26 mouse cellular contexts compared by ENCODE assay signal in genomic region chr5:142850476-142850875, GRCm38 (mm10). TPM values are rescaled to one million over a fixed set of nuclear protein-coding genes. Genes with fewer than 3 reads are reported as not detected.
DNase-seq lines count a peak whose midpoint lies in the region; ATAC-seq and TF ChIP-seq lines count a peak whose summit lies in the region.
"Had no signal": no experiment of that assay in that cellular context is flagged by ENCODE, and none has a peak within 500 bp of the region (broad histone marks: within the 10 kb centered on the region; RNA-seq: fewer than 3 reads in every experiment).

No protein-coding gene starts in this region.

- no peaks in the 10 kb centered on the region for H3K4me1 ChIP-seq in intestine, embryonic 16.5 days (ENCODE audit: control insufficient read depth, insufficient read depth, low read length)
- 0 out of 2 replicates have a peak, but pooled peaks cover 4% of the 10 kb centered on the region for H3K4me1 ChIP-seq in intestine, postnatal 0 days (replicated peaks; ENCODE audit: control insufficient read depth, insufficient read depth, low read length)
- H3K4me1 ChIP-seq in midbrain, embryonic 14.5 days (ENCODE audit: control insufficient read depth, insufficient read depth, low read length) = no peaks in the 10 kb centered on the region
- no peaks in the 10 kb centered on the region for H3K4me1 ChIP-seq in liver, postnatal 0 days (ENCODE audit: insufficient read depth)
- H3K4me1 ChIP-seq: embryonic facial prominence, embryonic 12.5 days; heart, embryonic 15.5 days; hindbrain, embryonic 13.5 days had no signal

- H3K36me3 ChIP-seq in intestine, embryonic 16.5 days (ENCODE audit: control insufficient read depth, insufficient read depth, low read length) = no peaks in the 10 kb centered on the region
- no peaks in the 10 kb centered on the region for H3K36me3 ChIP-seq in intestine, postnatal 0 days (ENCODE audit: control insufficient read depth, insufficient read depth)
- H3K36me3 ChIP-seq in midbrain, embryonic 14.5 days (ENCODE audit: control insufficient read depth, insufficient read depth, low read length) = no peaks in the 10 kb centered on the region
- H3K36me3 ChIP-seq in liver, postnatal 0 days (replicated peaks; ENCODE audit: insufficient read depth, low read length) = no peaks in the 10 kb centered on the region
- H3K36me3 ChIP-seq: embryonic facial prominence, embryonic 12.5 days; embryonic facial prominence, embryonic 15.5 days; heart, embryonic 15.5 days; hindbrain, embryonic 10.5 days; hindbrain, embryonic 13.5 days had no signal

- TF ChIP-seq CTCF in intestine, postnatal 0 days (IDR thresholded peaks at IDR 0.05; ENCODE audit: low read depth) = no peak
- no peak for TF ChIP-seq CTCF in liver, postnatal 0 days (IDR thresholded peaks at IDR 0.05; ENCODE audit: low read depth)

- no peak overlapping the region for H3K4me2 ChIP-seq in intestine, embryonic 16.5 days (ENCODE audit: low read depth, low read length)
- H3K4me2 ChIP-seq in intestine, postnatal 0 days (replicated peaks; ENCODE audit: low read depth) = no peak overlapping the region
- H3K4me2 ChIP-seq in midbrain, embryonic 14.5 days (ENCODE audit: low read length) = no peak overlapping the region
- no peak overlapping the region for H3K4me2 ChIP-seq in liver, postnatal 0 days (ENCODE audit: low read depth, low read length)
- H3K4me2 ChIP-seq: embryonic facial prominence, embryonic 12.5 days; embryonic facial prominence, embryonic 15.5 days; heart, embryonic 15.5 days; hindbrain, embryonic 13.5 days had no signal

- WGBS in intestine, embryonic 16.5 days = 72% methylated on average over 9 of the region's 9 CpGs
- 79% methylated on average over 9 of the region's 9 CpGs for WGBS in intestine, postnatal 0 days
- 58% methylated on average over 9 of the region's 9 CpGs for WGBS in midbrain, embryonic 14.5 days
- 71% methylated on average over 9 of the region's 9 CpGs for WGBS in liver, postnatal 0 days (ENCODE audit: insufficient replicate concordance)

- no peak for TF ChIP-seq EP300 in liver, postnatal 0 days (IDR thresholded peaks at IDR 0.05; ENCODE audit: low read depth)

- ATAC-seq in intestine, embryonic 16.5 days = 0 out of 2 replicates have a peak, but pooled peaks have one; percentile 9
- no peak for ATAC-seq in intestine, postnatal 0 days
- ATAC-seq in megakaryocyte, adult 5-6 weeks (ENCODE audit: poor library complexity, severe bottlenecking) = 0 out of 2 replicates have a peak, but pooled peaks have one; percentile 33
- ATAC-seq in midbrain, embryonic 14.5 days (ENCODE audit: low FRiP score, low TSS enrichment) = no peak
- no peak for ATAC-seq in liver, postnatal 0 days
- ATAC-seq: CD4-positive, CD25-positive, alpha-beta regulatory T cell, adult 4 months; forebrain, embryonic 14.5 days; forebrain, postnatal 0 days; hindbrain, embryonic 16.5 days; Patski had no signal

- H3K27me3 ChIP-seq in intestine, embryonic 16.5 days (replicated peaks; ENCODE audit: control insufficient read depth, insufficient read depth, low read length) = no peaks in the 10 kb centered on the region
- no peaks in the 10 kb centered on the region for H3K27me3 ChIP-seq in intestine, postnatal 0 days (replicated peaks; ENCODE audit: control insufficient read depth, insufficient read depth, low read length)
- no peaks in the 10 kb centered on the region for H3K27me3 ChIP-seq in midbrain, embryonic 14.5 days (ENCODE audit: control insufficient read depth, insufficient read depth, low read length)
- H3K27me3 ChIP-seq in liver, postnatal 0 days (ENCODE audit: insufficient read depth, low read length) = no peaks in the 10 kb centered on the region
- H3K27me3 ChIP-seq: embryonic facial prominence, embryonic 12.5 days; embryonic facial prominence, embryonic 15.5 days; heart, embryonic 15.5 days; hindbrain, embryonic 13.5 days; Patski had no signal

- no peak overlapping the region for H3K4me3 ChIP-seq in intestine, embryonic 16.5 days (ENCODE audit: low read length)
- H3K4me3 ChIP-seq in intestine, postnatal 0 days (ENCODE audit: low read depth, low read length) = no peak overlapping the region
- H3K4me3 ChIP-seq in midbrain, embryonic 14.5 days (replicated peaks; ENCODE audit: low read depth, low read length) = no peak overlapping the region
- H3K4me3 ChIP-seq in liver, postnatal 0 days (ENCODE audit: low read depth, low read length) = no peak overlapping the region
- H3K4me3 ChIP-seq: embryonic facial prominence, embryonic 12.5 days; embryonic facial prominence, embryonic 15.5 days; gastrocnemius, adult 2 months; heart, embryonic 15.5 days; hindbrain, embryonic 10.5 days; hindbrain, embryonic 13.5 days had no signal

- no peaks in the 10 kb centered on the region for H3K9me3 ChIP-seq in intestine, embryonic 16.5 days (ENCODE audit: control insufficient read depth, low read length)
- no peaks in the 10 kb centered on the region for H3K9me3 ChIP-seq in intestine, postnatal 0 days (ENCODE audit: control insufficient read depth)
- no peaks in the 10 kb centered on the region for H3K9me3 ChIP-seq in midbrain, embryonic 14.5 days (ENCODE audit: control insufficient read depth, low read length)
- no peaks in the 10 kb centered on the region for H3K9me3 ChIP-seq in liver, postnatal 0 days (ENCODE audit: low read length)
- H3K9me3 ChIP-seq: embryonic facial prominence, embryonic 12.5 days; embryonic facial prominence, embryonic 15.5 days; heart, embryonic 15.5 days; hindbrain, embryonic 10.5 days; hindbrain, embryonic 13.5 days had no signal

- H3K27ac ChIP-seq in intestine, embryonic 16.5 days (ENCODE audit: low read length) = no peak overlapping the region
- no peak overlapping the region for H3K27ac ChIP-seq in intestine, postnatal 0 days (ENCODE audit: low read depth, low read length)
- no peak overlapping the region for H3K27ac ChIP-seq in midbrain, embryonic 14.5 days (replicated peaks; ENCODE audit: low read depth, low read length)
- H3K27ac ChIP-seq in liver, postnatal 0 days (ENCODE audit: low read depth) = no peak overlapping the region
- H3K27ac ChIP-seq: embryonic facial prominence, embryonic 12.5 days; embryonic facial prominence, embryonic 15.5 days; gastrocnemius, adult 2 months; heart, embryonic 15.5 days; hindbrain, embryonic 10.5 days; hindbrain, embryonic 13.5 days had no signal

- peak; percentile 84 for DNase-seq in retina, postnatal 1 day
- no peak for DNase-seq in midbrain, embryonic 14.5 days
- no peak for DNase-seq in liver, postnatal 0 days
- DNase-seq: adrenal gland, postnatal 10 days; adrenal gland, postnatal 36 days; cerebellum, adult 18-20 months; cerebellum, adult 9-10 months; cerebellum, postnatal 14 days; forebrain, postnatal 0 days; gastrocnemius, adult 2 months; gastrocnemius, postnatal 14 days; heart, adult 11 months; heart, postnatal 10 days; heart, postnatal 36 days had no signal

- H3K9ac ChIP-seq in intestine, embryonic 16.5 days (ENCODE audit: low read depth, low read length) = no peak overlapping the region
- no peak overlapping the region for H3K9ac ChIP-seq in intestine, postnatal 0 days (ENCODE audit: low read depth, low read length)
- no peak overlapping the region for H3K9ac ChIP-seq in midbrain, embryonic 14.5 days (replicated peaks; ENCODE audit: low read length)
- no peak overlapping the region for H3K9ac ChIP-seq in liver, postnatal 0 days (replicated peaks)
- H3K9ac ChIP-seq: embryonic facial prominence, embryonic 12.5 days; embryonic facial prominence, embryonic 15.5 days; forebrain, postnatal 0 days; heart, embryonic 15.5 days; hindbrain, embryonic 13.5 days had no signal

RNA-seq across cellular contexts. Expression of gene Tnrc18, which starts 33.0 kb away (rescaled TPM):
- 10.5 and 13.2 TPM in 2 replicates for polyA plus RNA-seq in intestine, embryonic 16.5 days (2015; fragmentation: Nextera tagmentation; extraction: Ambion mirVana)
- 9.9 and 11.7 TPM in 2 replicates for polyA plus RNA-seq in intestine, postnatal 0 days (2015; fragmentation: Nextera tagmentation; extraction: Ambion mirVana)
- total RNA-seq in megakaryocyte, adult 5-6 weeks (2015) = 28.2 and 38.6 TPM in 2 replicates
- 20.0 and 20.4 TPM in 2 replicates for total RNA-seq in megakaryocyte, adult 5-6 weeks (2017)
- 37.7 and 47.4 TPM in 2 replicates for polyA plus RNA-seq in midbrain, embryonic 14.5 days (2014; fragmentation: Nextera tagmentation; extraction: Ambion mirVana)
- 2.9 and 4.0 TPM in 2 replicates for polyA plus RNA-seq in liver, postnatal 0 days (2015; fragmentation: Nextera tagmentation; extraction: Ambion mirVana)

RNA-seq across cellular contexts. Expression of gene Fbxl18, which starts 44.7 kb away (rescaled TPM):
- polyA plus RNA-seq in intestine, embryonic 16.5 days (2015; fragmentation: Nextera tagmentation; extraction: Ambion mirVana) = 7.7 and 10.3 TPM in 2 replicates
- 5.6 and 6.2 TPM in 2 replicates for polyA plus RNA-seq in intestine, postnatal 0 days (2015; fragmentation: Nextera tagmentation; extraction: Ambion mirVana)
- 1.7 and 3.0 TPM in 2 replicates for total RNA-seq in megakaryocyte, adult 5-6 weeks (2015)
- total RNA-seq in megakaryocyte, adult 5-6 weeks (2017) = 2.6 and 2.7 TPM in 2 replicates
- polyA plus RNA-seq in midbrain, embryonic 14.5 days (2014; fragmentation: Nextera tagmentation; extraction: Ambion mirVana) = 28.6 and 28.8 TPM in 2 replicates
- 1.8 and 3.2 TPM in 2 replicates for polyA plus RNA-seq in liver, postnatal 0 days (2015; fragmentation: Nextera tagmentation; extraction: Ambion mirVana)

RNA-seq across cellular contexts. Expression of gene Actb, which starts 56.1 kb away (rescaled TPM):
- 14,111 and 16,287 TPM in 2 replicates for polyA plus RNA-seq in intestine, embryonic 16.5 days (2015; fragmentation: Nextera tagmentation; extraction: Ambion mirVana)
- polyA plus RNA-seq in intestine, postnatal 0 days (2015; fragmentation: Nextera tagmentation; extraction: Ambion mirVana) = 22,808 and 23,070 TPM in 2 replicates
- 15,428 and 15,938 TPM in 2 replicates for total RNA-seq in megakaryocyte, adult 5-6 weeks (2015)
- 7,091 and 10,908 TPM in 2 replicates for total RNA-seq in megakaryocyte, adult 5-6 weeks (2017)
- polyA plus RNA-seq in midbrain, embryonic 14.5 days (2014; fragmentation: Nextera tagmentation; extraction: Ambion mirVana) = 16,375 and 16,992 TPM in 2 replicates
- polyA plus RNA-seq in liver, postnatal 0 days (2015; fragmentation: Nextera tagmentation; extraction: Ambion mirVana) = 6,710 and 7,738 TPM in 2 replicates

Comparison
In these comparisons a context has a peak if more than half of its experiments do, and no peak if none do; other contexts are left out.
1. ATAC-seq: peak in intestine, embryonic 16.5 days (single experiment) and megakaryocyte, adult 5-6 weeks (single experiment); none in intestine, postnatal 0 days (single experiment), midbrain, embryonic 14.5 days (single experiment) and liver, postnatal 0 days (single experiment).